Mouse (Mus musculus) lung, adult 2 months (tissue): ENCODE measurements around the gene Cplx3.

Experiments used
- CTCF ChIP-seq: fragments of 200-500 bp; IDR thresholded peaks from 2 replicates; pipeline ENCODE4 v1.5.1; 2011; ENCODE audit warnings: mild to moderate bottlenecking, low read length, control low read depth; ENCODE audit not compliant: insufficient read depth
- POLR2A ChIP-seq: fragments of 200-500 bp; IDR thresholded peaks from 2 replicates; pipeline ENCODE4 v1.6.1; 2011; ENCODE audit warnings: low read depth, mild to moderate bottlenecking, control low read depth, low read length, borderline replicate concordance; ENCODE audit errors: extremely low read depth

DNA sequence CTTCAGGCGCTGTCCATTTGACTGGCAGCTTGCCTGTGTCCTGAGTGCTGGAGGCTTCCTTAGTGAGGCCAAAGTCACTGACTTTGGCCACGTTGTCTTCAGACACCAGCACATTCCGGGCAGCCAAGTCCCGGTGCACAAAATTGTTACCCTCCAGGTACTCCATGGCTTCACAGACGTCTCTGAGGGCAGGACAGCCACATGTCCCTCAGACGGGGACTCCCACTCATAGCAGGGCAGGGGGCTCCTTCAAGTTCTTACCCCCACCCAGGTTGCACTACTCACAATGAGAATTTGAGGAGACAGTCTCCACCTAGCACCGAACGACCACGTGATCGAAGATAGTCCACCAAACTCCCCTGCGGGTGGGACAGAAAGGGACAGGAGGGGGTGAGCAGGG, 21.8 kb upstream of the Cplx3 start:
- no peak for TF ChIP-seq CTCF
- no peak for TF ChIP-seq POLR2A
